Mouse (Mus musculus) T-helper 2 cell (primary cell): ENCODE data around the gene Gm2916.
"Not testable (repeated sequence)": the region's sequence is repeated elsewhere in the genome, so short reads cannot be mapped to it uniquely, and the experiment has no call there.

Source experiments
- in situ Hi-C: fragments of 300-600 bp; cut with MboI, MseI; formaldehyde crosslinking; loops from one replicate; pipeline ENCODE4 v1.15.1; 2025; ENCODE audit warnings: high pct_unique_total_duplicates

Gene Gm2916

DNA sequence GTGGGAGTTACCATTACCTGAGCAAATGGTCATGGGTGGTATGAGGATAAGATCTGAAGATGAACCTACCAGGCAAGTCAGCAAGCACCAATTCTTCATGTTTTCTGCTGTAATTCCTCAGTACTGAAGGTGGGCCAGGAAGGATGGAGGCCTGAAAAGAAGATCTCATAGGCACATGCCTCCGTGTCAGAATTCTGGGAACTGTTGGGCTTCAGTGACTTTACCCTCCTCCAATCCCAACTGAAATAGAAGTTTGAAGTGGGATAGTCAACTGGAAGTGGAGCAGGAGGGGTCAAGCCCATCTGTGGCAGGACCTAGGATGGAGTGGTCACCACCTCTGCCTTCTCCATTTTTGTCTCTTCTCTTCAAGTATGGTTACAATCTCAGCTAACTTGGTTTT lies at the start of gene Gm2916:
Gene Gm2916 (plus strand): TSS at position 301 of the 400 bp plus-strand sequence.
- in situ Hi-C loops = not testable (repeated sequence)

DNA sequence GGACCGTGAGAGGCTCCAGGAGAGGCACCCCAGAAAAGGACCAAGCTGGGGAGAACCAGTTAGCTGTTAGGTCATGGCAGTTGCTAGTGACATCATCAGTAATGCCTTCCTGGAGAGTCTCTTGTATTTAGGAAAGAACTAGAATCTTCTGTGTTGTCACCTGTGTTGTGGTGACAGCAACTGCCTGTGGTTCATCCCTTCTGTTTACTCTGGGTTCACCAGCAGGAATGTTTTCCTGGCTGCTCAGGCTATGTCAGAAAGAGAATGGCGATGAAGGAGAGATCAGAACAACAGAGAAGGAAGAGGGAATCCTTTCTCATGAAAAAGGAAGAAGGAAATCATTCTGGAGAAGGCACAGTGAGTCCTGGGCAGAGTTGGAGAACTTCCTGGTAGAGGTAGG lies 38.0 kb upstream of the Gm2916 start, which contains the start of gene Gm3033:
Gene Gm3033 (plus strand): TSS at position 301 of the 400 bp plus-strand sequence.
- in situ Hi-C loops = not testable (repeated sequence)

DNA sequence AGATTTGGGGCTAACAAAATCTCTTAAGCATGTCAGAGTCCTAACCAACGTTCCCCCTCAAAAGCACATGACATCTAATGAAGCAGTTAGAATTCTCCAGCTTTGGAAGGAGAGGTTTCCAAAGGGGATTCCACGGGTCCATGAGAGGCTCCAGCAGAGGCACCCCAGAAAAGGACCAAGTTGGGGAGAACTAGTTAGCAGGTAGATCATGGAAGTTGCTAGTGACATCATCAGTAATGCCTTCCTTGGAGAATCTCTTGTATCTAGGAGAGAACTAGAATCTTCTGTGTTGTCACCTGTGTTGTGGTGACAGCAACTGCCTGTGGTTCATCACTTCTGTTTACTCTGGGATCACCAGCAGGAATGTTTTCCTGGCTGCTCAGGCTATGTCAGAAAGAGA lies 47.5 kb downstream of the Gm2916 start, which contains the start of gene Gm3029:
Gene Gm3029 (plus strand): TSS at position 301 of the 400 bp plus-strand sequence.
- in situ Hi-C loops = loop anchor here (25.0 kb wide), 1 partner anchor 706 kb away; the partner anchor contains the start of gene Gm8159

DNA sequence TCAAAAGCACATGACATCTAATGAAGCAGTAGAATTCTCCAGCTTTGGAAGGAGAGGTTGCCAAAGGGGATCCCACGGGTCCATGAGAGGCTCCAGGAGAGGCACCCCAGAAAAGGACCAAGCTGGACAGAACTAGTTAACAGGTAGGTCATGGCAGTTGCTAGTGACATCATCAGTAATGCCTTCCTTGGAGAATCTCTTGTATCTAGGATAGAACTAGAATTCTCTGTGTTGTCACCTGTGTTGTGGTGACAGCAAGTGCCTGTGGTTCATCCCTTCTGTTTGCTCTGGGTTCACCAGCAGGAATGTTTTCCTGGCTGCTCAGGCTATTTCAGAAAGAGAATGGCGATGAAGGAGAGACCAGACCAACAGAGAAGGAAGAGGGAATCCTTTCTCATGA lies 79.3 kb downstream of the Gm2916 start, which contains the start of gene Gm3095:
Gene Gm3095 (plus strand): TSS at position 301 of the 400 bp plus-strand sequence.
- in situ Hi-C loops = not testable (repeated sequence)
